Mouse (Mus musculus): ENCODE measurements around the gene Prkg1. TPM values are rescaled to one million over a fixed set of nuclear protein-coding genes. Genes with fewer than 3 reads are reported as not detected.

Prkg1 gene
- polyA plus RNA-seq, 1 experiment from 2014 or later, result 9.1 TPM

- H3K4me3 ChIP-seq (replicated peaks), result peak overlapping the region; percentile 62
- under 1% methylated on average over 56 of the region's 56 CpGs for WGBS
- 0 out of 2 replicates have a peak, but pooled peaks cover 3% of the 10 kb centered on the region for H3K27me3 ChIP-seq (replicated peaks)
- 0 out of 2 replicates have a peak, but pooled peaks cover 9% of the 10 kb centered on the region for H3K4me1 ChIP-seq (replicated peaks)
- peak; percentile 57 for ATAC-seq
- H3K27ac ChIP-seq, result peak overlapping the region; percentile 84
- peak overlapping the region; percentile 58 for H3K9ac ChIP-seq
- H3K36me3 ChIP-seq, result no peaks in the 10 kb centered on the region
- no peaks in the 10 kb centered on the region for H3K9me3 ChIP-seq
- H3K4me2 ChIP-seq (replicated peaks), result peak overlapping the region; percentile 96
These were observed 657 bp downstream of the Prkg1 start for GRCm38 (mm10) chr19:31763951-31764800.

- 0 out of 2 replicates have a peak, but pooled peaks cover 3% of the 10 kb centered on the region for H3K27me3 ChIP-seq (replicated peaks)
- H3K36me3 ChIP-seq, result no peaks in the 10 kb centered on the region
- H3K9ac ChIP-seq, result peak overlapping the region; percentile 58; the same call in 1 of the 2 replicates
- H3K4me3 ChIP-seq (replicated peaks), result peak overlapping the region; percentile 62
- H3K27ac ChIP-seq, result peak overlapping the region; percentile 55; the same call in 1 of the 2 replicates
- ATAC-seq, result peak; percentile 24; the same call in 1 of the 2 replicates
- no peaks in the 10 kb centered on the region for H3K9me3 ChIP-seq
- 11% methylated on average over 20 of the region's 20 CpGs for WGBS
- H3K4me1 ChIP-seq (replicated peaks), result 0 out of 2 replicates have a peak, but pooled peaks cover 9% of the 10 kb centered on the region
- H3K4me2 ChIP-seq (replicated peaks), result peak overlapping the region; percentile 96
These were observed 1.5 kb downstream of the Prkg1 start for GRCm38 (mm10) chr19:31763246-31763821.

- Histone ChIP-seq H3K9ac (peak overlapping the region; percentile 48; the same call in 1 of the 2 replicates), H3K4me2 (replicated peaks) (peak overlapping the region; percentile 96), H3K4me1 (replicated peaks) (0 out of 2 replicates have a peak, but pooled peaks cover 9% of the 10 kb centered on the region), H3K27ac (peak overlapping the region; percentile 55), H3K36me3 (no peaks in the 10 kb centered on the region), H3K9me3 (no peaks in the 10 kb centered on the region), H3K27me3 (replicated peaks) (0 out of 2 replicates have a peak, but pooled peaks cover 3% of the 10 kb centered on the region), H3K4me3 (replicated peaks) (peak overlapping the region; percentile 62)
- under 1% methylated on average over 24 of the region's 24 CpGs for WGBS
- ATAC-seq, result peak; percentile 47; the same call in 1 of the 2 replicates
These were observed 2.2 kb downstream of the Prkg1 start for GRCm38 (mm10) chr19:31762411-31763245.

- Histone ChIP-seq H3K36me3 (no peaks in the 10 kb centered on the region), H3K4me1 (replicated peaks) (peaks cover 11% of the 10 kb centered on the region; the same call in 1 of the 2 replicates), H3K27ac (no peak overlapping the region), H3K4me2 (replicated peaks) (no peak overlapping the region), H3K4me3 (replicated peaks) (no peak overlapping the region), H3K9ac (no peak overlapping the region), H3K9me3 (no peaks in the 10 kb centered on the region), H3K27me3 (replicated peaks) (0 out of 2 replicates have a peak, but pooled peaks cover 3% of the 10 kb centered on the region)
- no peak for ATAC-seq
- WGBS, result 64% methylated on average over 3 of the region's 3 CpGs
These were observed 5.0 kb downstream of the Prkg1 start for GRCm38 (mm10) chr19:31759855-31760254.

GRCm38 (mm10) chr19:31755929-31756792 is 8.7 kb downstream of the Prkg1 start:
- Histone ChIP-seq H3K36me3 (no peaks in the 10 kb centered on the region), H3K4me3 (replicated peaks) (no peak overlapping the region), H3K9me3 (no peaks in the 10 kb centered on the region), H3K27ac (no peak overlapping the region), H3K4me2 (replicated peaks) (peak overlapping the region; percentile 22; the same call in 1 of the 2 replicates), H3K4me1 (replicated peaks) (peaks cover 2% of the 10 kb centered on the region; the same call in 1 of the 2 replicates), H3K9ac (no peak overlapping the region), H3K27me3 (replicated peaks) (no peaks in the 10 kb centered on the region)
- peak; percentile 75 for ATAC-seq
- WGBS, result 48% methylated on average over 11 of the region's 11 CpGs

GRCm38 (mm10) chr19:31754642-31755287 is 10.1 kb downstream of the Prkg1 start:
- ATAC-seq, result no peak; the same call in 1 of the 2 replicates

GRCm38 (mm10) chr19:31750976-31751676 is 13.7 kb downstream of the Prkg1 start:
- no peak overlapping the region for H3K9ac ChIP-seq
- H3K36me3 ChIP-seq, result no peaks in the 10 kb centered on the region
- no peak overlapping the region for H3K4me2 ChIP-seq (replicated peaks)
- H3K4me3 ChIP-seq (replicated peaks), result no peak overlapping the region
- H3K27ac ChIP-seq, result no peak overlapping the region
- peaks cover 2% of the 10 kb centered on the region; the same call in 1 of the 2 replicates for H3K4me1 ChIP-seq (replicated peaks)
- H3K27me3 ChIP-seq (replicated peaks), result no peaks in the 10 kb centered on the region
- H3K9me3 ChIP-seq, result no peaks in the 10 kb centered on the region
- WGBS, result 36% methylated on average over 11 of the region's 11 CpGs
- no peak for ATAC-seq

More at GRCm38 (mm10) chr19:31754642-31755287, 10.1 kb downstream of the Prkg1 start:
- 45% methylated on average over 9 of the region's 9 CpGs for WGBS
- H3K4me1 ChIP-seq (replicated peaks), result peaks cover 2% of the 10 kb centered on the region; the same call in 1 of the 2 replicates
- no peaks in the 10 kb centered on the region for H3K9me3 ChIP-seq
- no peaks in the 10 kb centered on the region for H3K27me3 ChIP-seq (replicated peaks)
- no peaks in the 10 kb centered on the region for H3K36me3 ChIP-seq
- H3K4me3 ChIP-seq (replicated peaks), result no peak overlapping the region
- no peak overlapping the region for H3K9ac ChIP-seq
- peak overlapping the region; percentile 15; the same call in 1 of the 2 replicates for H3K27ac ChIP-seq
- H3K4me2 ChIP-seq (replicated peaks), result no peak overlapping the region

- no peak overlapping the region for H3K27ac ChIP-seq
- 14% methylated on average over 2 of the region's 2 CpGs for WGBS
- no peak overlapping the region for H3K4me2 ChIP-seq (replicated peaks)
- H3K4me1 ChIP-seq (replicated peaks), result no peaks in the 10 kb centered on the region
- no peaks in the 10 kb centered on the region for H3K27me3 ChIP-seq (replicated peaks)
- H3K9ac ChIP-seq, result no peak overlapping the region
- H3K9me3 ChIP-seq, result no peaks in the 10 kb centered on the region
- no peak overlapping the region for H3K4me3 ChIP-seq (replicated peaks)
- no peaks in the 10 kb centered on the region for H3K36me3 ChIP-seq
- ATAC-seq, result no peak
These were observed 18.2 kb downstream of the Prkg1 start for GRCm38 (mm10) chr19:31746635-31747034.

GRCm38 (mm10) chr19:31743241-31744045 is 21.4 kb downstream of the Prkg1 start:
- H3K9me3 ChIP-seq, result no peaks in the 10 kb centered on the region
- no peak overlapping the region for H3K4me3 ChIP-seq (replicated peaks)
- H3K4me1 ChIP-seq (replicated peaks), result no peaks in the 10 kb centered on the region
- ATAC-seq, result no peak
- no peaks in the 10 kb centered on the region for H3K27me3 ChIP-seq (replicated peaks)
- no peak overlapping the region for H3K4me2 ChIP-seq (replicated peaks)
- WGBS, result 63% methylated on average over 8 of the region's 8 CpGs
- H3K27ac ChIP-seq, result no peak overlapping the region
- no peaks in the 10 kb centered on the region for H3K36me3 ChIP-seq
- no peak overlapping the region for H3K9ac ChIP-seq

GRCm38 (mm10) chr19:31714900-31715299 is 49.9 kb downstream of the Prkg1 start:
- Histone ChIP-seq H3K4me3 (replicated peaks) (no peak overlapping the region), H3K9me3 (no peaks in the 10 kb centered on the region), H3K4me2 (replicated peaks) (no peak overlapping the region), H3K36me3 (no peaks in the 10 kb centered on the region), H3K27me3 (replicated peaks) (no peaks in the 10 kb centered on the region), H3K4me1 (replicated peaks) (no peaks in the 10 kb centered on the region), H3K27ac (no peak overlapping the region), H3K9ac (no peak overlapping the region)
- 77% methylated on average over 6 of the region's 6 CpGs for WGBS
- no peak for ATAC-seq

All from intestine, embryonic 15.5 days (tissue).